Mouse (Mus musculus): ENCODE results near the gene Rab11fip4. TPM values are rescaled to one million over a fixed set of nuclear protein-coding genes. Genes with fewer than 3 reads are reported as not detected.

The Rab11fip4 gene
- polyA plus RNA-seq, 1 experiment from 2014 or later = 0.31 TPM

MicroRNAs encoded within 50 kb of the gene (microRNA counts, 519-probe panel; counts per million panel counts)
- 209 counts per million, percentile 61 among the panel's probes with 10 or more counts for microRNA mmu-miR-193
- microRNA mmu-miR-365 = 5,049 counts per million, percentile 85 among the panel's probes with 10 or more counts

Small RNA genes within 50 kb of the gene (microRNA-seq; reads per million reads assigned to microRNA genes)
- 5.7 reads per million, percentile 21 among the genes with 10 or more reads in this experiment for gene Mir193a
- not detected for gene Mir365-2

Other genes starting within 250 kb of the Rab11fip4 start
- gene Omg, start 87.1 kb upstream of the Rab11fip4 start, polyA plus RNA-seq (2015; fragmentation: Nextera tagmentation; extraction: Ambion mirVana) = 0.10 and 0.11 TPM in 2 replicates
- 0.51 and 0.66 TPM in 2 replicates for gene Evi2b, start 67.5 kb upstream of the Rab11fip4 start, polyA plus RNA-seq (2015; fragmentation: Nextera tagmentation; extraction: Ambion mirVana)
- gene Evi2, start 60.6 kb upstream of the Rab11fip4 start, polyA plus RNA-seq (2015; fragmentation: Nextera tagmentation; extraction: Ambion mirVana) = 0.41 and 0.45 TPM in 2 replicates
- gene Evi2a, start 60.6 kb upstream of the Rab11fip4 start, polyA plus RNA-seq (2015; fragmentation: Nextera tagmentation; extraction: Ambion mirVana) = 1.9 and 2.7 TPM in 2 replicates